Comparison of ENCODE assay signal across 18 mouse cellular contexts in the genomic region with DNA sequence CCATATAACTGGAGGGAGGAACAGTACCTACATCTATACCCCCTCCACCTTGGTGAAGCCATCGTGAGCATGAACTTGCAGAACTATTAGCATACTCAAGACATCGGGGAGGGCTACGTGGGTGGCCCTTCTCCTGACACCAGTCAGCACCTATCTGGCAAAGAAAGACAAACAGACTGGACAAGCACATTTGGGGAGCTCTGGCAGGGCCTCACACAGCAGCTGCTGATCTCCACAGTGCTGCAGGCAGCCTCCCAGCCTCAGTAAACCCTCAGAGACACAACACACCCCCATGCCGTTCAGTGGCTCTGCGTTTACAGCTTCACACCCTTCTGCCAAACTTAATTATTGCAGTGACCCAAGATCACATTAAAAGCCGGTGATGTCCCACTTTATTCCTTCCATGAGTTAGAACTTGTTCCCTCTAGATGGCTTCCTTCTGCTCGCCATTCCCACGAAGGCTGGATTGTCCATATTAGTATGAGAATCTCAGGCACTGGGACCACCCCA.
"Had no signal": no experiment of that assay in that cellular context is flagged by ENCODE, and none has a peak within 500 bp of the region (broad histone marks: within the 10 kb centered on the region; RNA-seq: fewer than 3 reads in every experiment).

No protein-coding gene starts in this region.

- H3K9me3 ChIP-seq: limb, embryonic 12.5 days; limb, embryonic 15.5 days; lung, embryonic 15.5 days; neural tube, embryonic 12.5 days; neural tube, embryonic 15.5 days had no signal

- DNase-seq: kidney, adult 2 months; liver, postnatal 0 days; lung, postnatal 10 days; lung, postnatal 4 days; midbrain, embryonic 14.5 days; thymus, adult 2 months; thymus, postnatal 14 days; thymus, postnatal 4 days had no signal

- ATAC-seq: intestine, postnatal 0 days; liver, postnatal 0 days had no signal

- H3K27ac ChIP-seq: kidney, postnatal 0 days; limb, embryonic 12.5 days; limb, embryonic 15.5 days; liver, embryonic 14.5 days; lung, embryonic 15.5 days; neural tube, embryonic 12.5 days; neural tube, embryonic 15.5 days had no signal

- H3K4me1 ChIP-seq: neural tube, embryonic 12.5 days had no signal

- H3K27me3 ChIP-seq: limb, embryonic 12.5 days; limb, embryonic 15.5 days; lung, embryonic 15.5 days; neural tube, embryonic 12.5 days; neural tube, embryonic 15.5 days had no signal

- H3K36me3 ChIP-seq: limb, embryonic 12.5 days; limb, embryonic 15.5 days; lung, embryonic 15.5 days; neural tube, embryonic 12.5 days; neural tube, embryonic 15.5 days had no signal

- H3K9ac ChIP-seq: limb, embryonic 12.5 days; limb, embryonic 15.5 days; liver, embryonic 14.5 days; liver, postnatal 0 days; lung, embryonic 15.5 days; neural tube, embryonic 12.5 days; neural tube, embryonic 15.5 days had no signal

- H3K4me2 ChIP-seq: limb, embryonic 12.5 days; limb, embryonic 15.5 days; liver, embryonic 11.5 days; lung, embryonic 15.5 days; midbrain, embryonic 11.5 days; neural tube, embryonic 12.5 days; neural tube, embryonic 15.5 days had no signal

- H3K4me3 ChIP-seq: limb, embryonic 12.5 days; limb, embryonic 15.5 days; lung, embryonic 15.5 days; neural tube, embryonic 12.5 days; neural tube, embryonic 15.5 days had no signal
